Mouse (Mus musculus) frontal cortex, postnatal 25 days (tissue): ENCODE results near the gene Gm49354.

Experiments
- DNase-seq, 2 experiments: peaks; one replicate each; pipeline ENCODE4 v3.0.0; 2022; ENCODE audit warnings: low spot score in 2 of 2

Gm49354 gene

GRCm38 (mm10) chr13:59710230-59710629, 71.8 kb downstream of the Gm49354 start, which contains the start of gene Spata31d1a:
Gene Spata31d1a (minus strand): TSS chr13:59710330.
- no peak for DNase-seq
